Mouse (Mus musculus): Measurements from ENCODE around the gene Snx25. TPM values are rescaled to one million over a fixed set of nuclear protein-coding genes. Genes with fewer than 3 reads are reported as not detected.
"Not testable (repeated sequence)": the region's sequence is repeated elsewhere in the genome, so short reads cannot be mapped to it uniquely, and the experiment has no call there.

Gene Snx25
- polyA plus RNA-seq, 1 experiment from 2014 or later: 10.5 TPM

- no peak for ATAC-seq (replicated peaks)
- Histone ChIP-seq H3K4me1 (no peaks in the 10 kb centered on the region), H3K9me3 (no peaks in the 10 kb centered on the region), H3K27ac (no peak overlapping the region), H3K4me2 (no peak overlapping the region), H3K27me3 (replicated peaks) (no peaks in the 10 kb centered on the region), H3K4me3 (no peak overlapping the region), H3K36me3 (replicated peaks) (no peaks in the 10 kb centered on the region), H3K9ac (no peak overlapping the region)
- 94% methylated on average over 2 of the region's 2 CpGs for WGBS
Measured at GRCm38 (mm10) chr8:46122498-46122897, 29.5 kb downstream of the Snx25 start.

GRCm38 (mm10) chr8:46119176-46119575 is 32.8 kb downstream of the Snx25 start:
- Histone ChIP-seq H3K4me1 (no peaks in the 10 kb centered on the region), H3K4me2 (no peak overlapping the region), H3K9ac (no peak overlapping the region), H3K27me3 (replicated peaks) (no peaks in the 10 kb centered on the region), H3K27ac (no peak overlapping the region), H3K4me3 (no peak overlapping the region), H3K36me3 (replicated peaks) (no peaks in the 10 kb centered on the region), H3K9me3 (no peaks in the 10 kb centered on the region)
- 93% methylated on average over 3 of the region's 3 CpGs for WGBS
- no peak for ATAC-seq (replicated peaks)

GRCm38 (mm10) chr8:46117172-46117571 is 34.8 kb downstream of the Snx25 start:
- ATAC-seq (replicated peaks): no peak
- Histone ChIP-seq H3K36me3 (replicated peaks) (no peaks in the 10 kb centered on the region), H3K4me1 (no peaks in the 10 kb centered on the region), H3K27me3 (replicated peaks) (no peaks in the 10 kb centered on the region), H3K4me2 (no peak overlapping the region), H3K27ac (no peak overlapping the region), H3K9ac (no peak overlapping the region), H3K4me3 (no peak overlapping the region), H3K9me3 (no peaks in the 10 kb centered on the region)
- WGBS: 88% methylated on average over 3 of the region's 3 CpGs

- not testable (repeated sequence) for H3K4me2 ChIP-seq; H3K4me1 ChIP-seq; H3K9ac ChIP-seq; H3K27ac ChIP-seq; H3K27me3 ChIP-seq (replicated peaks); ATAC-seq (replicated peaks); H3K9me3 ChIP-seq; H3K4me3 ChIP-seq; H3K36me3 ChIP-seq (replicated peaks)
Measured at GRCm38 (mm10) chr8:46113421-46114170, 38.4 kb downstream of the Snx25 start.

GRCm38 (mm10) chr8:46107690-46108089 is 44.3 kb downstream of the Snx25 start:
- Histone ChIP-seq H3K9ac (no peak overlapping the region), H3K27ac (no peak overlapping the region), H3K4me3 (no peak overlapping the region), H3K36me3 (replicated peaks) (no peaks in the 10 kb centered on the region), H3K27me3 (replicated peaks) (no peaks in the 10 kb centered on the region), H3K4me1 (no peaks in the 10 kb centered on the region), H3K4me2 (no peak overlapping the region), H3K9me3 (no peaks in the 10 kb centered on the region)
- no peak for ATAC-seq (replicated peaks)

GRCm38 (mm10) chr8:46103434-46103833 is 48.5 kb downstream of the Snx25 start:
- Histone ChIP-seq H3K9ac (no peak overlapping the region), H3K27me3 (replicated peaks) (no peaks in the 10 kb centered on the region), H3K36me3 (replicated peaks) (peaks cover 11% of the 10 kb centered on the region), H3K4me3 (no peak overlapping the region), H3K27ac (no peak overlapping the region), H3K4me1 (no peaks in the 10 kb centered on the region), H3K4me2 (no peak overlapping the region), H3K9me3 (no peaks in the 10 kb centered on the region)
- 94% methylated on average over 11 of the region's 11 CpGs for WGBS
- ATAC-seq (replicated peaks): no peak

GRCm38 (mm10) chr8:46092667-46093360 is 59.1 kb downstream of the Snx25 start:
- Histone ChIP-seq H3K9ac (no peak overlapping the region), H3K27me3 (replicated peaks) (no peaks in the 10 kb centered on the region), H3K9me3 (no peaks in the 10 kb centered on the region), H3K4me1 (no peaks in the 10 kb centered on the region), H3K36me3 (replicated peaks) (no peaks in the 10 kb centered on the region), H3K4me2 (no peak overlapping the region), H3K27ac (no peak overlapping the region), H3K4me3 (no peak overlapping the region)
- no peak for ATAC-seq (replicated peaks)
- 87% methylated on average over 6 of the region's 6 CpGs for WGBS

GRCm38 (mm10) chr8:46083141-46083540 is 68.8 kb downstream of the Snx25 start:
- Histone ChIP-seq H3K27ac (no peak overlapping the region), H3K9me3 (no peaks in the 10 kb centered on the region), H3K36me3 (replicated peaks) (0 out of 2 replicates have a peak, but pooled peaks cover 4% of the 10 kb centered on the region), H3K27me3 (replicated peaks) (no peaks in the 10 kb centered on the region), H3K4me2 (no peak overlapping the region), H3K9ac (no peak overlapping the region), H3K4me3 (no peak overlapping the region), H3K4me1 (no peaks in the 10 kb centered on the region)
- ATAC-seq (replicated peaks): no peak
- WGBS: 88% methylated on average over 5 of the region's 5 CpGs

- WGBS: 78% methylated on average over 2 of the region's 2 CpGs
- Histone ChIP-seq H3K4me2 (no peak overlapping the region), H3K27ac (no peak overlapping the region), H3K4me1 (no peaks in the 10 kb centered on the region), H3K36me3 (replicated peaks) (0 out of 2 replicates have a peak, but pooled peaks cover 4% of the 10 kb centered on the region), H3K9me3 (no peaks in the 10 kb centered on the region), H3K4me3 (no peak overlapping the region), H3K27me3 (replicated peaks) (no peaks in the 10 kb centered on the region), H3K9ac (no peak overlapping the region)
- ATAC-seq (replicated peaks): no peak
Measured at GRCm38 (mm10) chr8:46081030-46081429, 70.9 kb downstream of the Snx25 start.

GRCm38 (mm10) chr8:46078866-46079265 is 73.1 kb downstream of the Snx25 start:
- H3K9me3 ChIP-seq: no peaks in the 10 kb centered on the region
- no peak overlapping the region for H3K4me2 ChIP-seq
- H3K9ac ChIP-seq: no peak overlapping the region
- H3K4me3 ChIP-seq: no peak overlapping the region
- 91% methylated on average over 6 of the region's 6 CpGs for WGBS
- H3K4me1 ChIP-seq: no peaks in the 10 kb centered on the region
- H3K36me3 ChIP-seq (replicated peaks): 0 out of 2 replicates have a peak, but pooled peaks cover 4% of the 10 kb centered on the region
- H3K27ac ChIP-seq: no peak overlapping the region
- no peaks in the 10 kb centered on the region for H3K27me3 ChIP-seq (replicated peaks)
- ATAC-seq (replicated peaks): no peak

GRCm38 (mm10) chr8:46075223-46075622 is 76.7 kb downstream of the Snx25 start:
- Histone ChIP-seq H3K4me1 (no peaks in the 10 kb centered on the region), H3K36me3 (replicated peaks) (0 out of 2 replicates have a peak, but pooled peaks cover 4% of the 10 kb centered on the region), H3K4me3 (no peak overlapping the region), H3K9ac (no peak overlapping the region), H3K27ac (no peak overlapping the region), H3K9me3 (no peaks in the 10 kb centered on the region), H3K27me3 (replicated peaks) (no peaks in the 10 kb centered on the region), H3K4me2 (no peak overlapping the region)
- WGBS: 90% methylated on average over 5 of the region's 5 CpGs
- ATAC-seq (replicated peaks): no peak

GRCm38 (mm10) chr8:46073540-46074140 is 78.3 kb downstream of the Snx25 start:
- H3K4me3 ChIP-seq: no peak overlapping the region
- ATAC-seq (replicated peaks): no peak
- no peak overlapping the region for H3K4me2 ChIP-seq
- H3K27me3 ChIP-seq (replicated peaks): no peaks in the 10 kb centered on the region
- 95% methylated on average over 2 of the region's 2 CpGs for WGBS
- H3K4me1 ChIP-seq: no peaks in the 10 kb centered on the region
- H3K9ac ChIP-seq: no peak overlapping the region
- H3K9me3 ChIP-seq: no peaks in the 10 kb centered on the region
- H3K27ac ChIP-seq: no peak overlapping the region
- no peaks in the 10 kb centered on the region for H3K36me3 ChIP-seq (replicated peaks)
